Mouse (Mus musculus) heart, embryonic 13.5 days (tissue): ENCODE measurements at regions not wholly inside any gene's neighbourhood (a gene's known extent, or its start where the extent isn't known, plus 50 kb on each side); places are given as distances from the start of the nearest gene placed in this dataset.

Experiments used
- ATAC-seq: fragments of 200-750 bp; cut with Nextera tagmentation; 2 replicates; pipeline ENCODE4 v1.8.0; 2017; ENCODE audit warnings: moderate TSS enrichment; ENCODE audit not compliant: insufficient number of reproducible peaks, low FRiP score, low TSS enrichment; ENCODE audit errors: extremely low read depth
- H3K27ac ChIP-seq: fragments of 300-500 bp; sonication (generic); replicated peaks from 2 replicates; pipeline ENCODE4 v1.5.1; 2015; ENCODE audit warnings: moderate library complexity, mild to moderate bottlenecking, inconsistent platforms
- H3K27me3 ChIP-seq: fragments of 300-500 bp; sonication (generic); replicated peaks from 2 replicates; pipeline ENCODE4 v1.6.1; 2015; ENCODE audit warnings: mild to moderate bottlenecking, inconsistent platforms
- H3K36me3 ChIP-seq: fragments of 300-500 bp; sonication (generic); 2 replicates; pipeline ENCODE4 v1.6.1; 2015; ENCODE audit warnings: mild to moderate bottlenecking, inconsistent platforms
- H3K4me1 ChIP-seq: fragments of 300-500 bp; sonication (generic); 2 replicates; pipeline ENCODE4 v1.6.1; 2015; ENCODE audit warnings: inconsistent platforms
- H3K4me2 ChIP-seq: fragments of 300-500 bp; sonication (generic); 2 replicates; pipeline ENCODE4 v1.6.1; 2015; ENCODE audit warnings: inconsistent platforms, mild to moderate bottlenecking, moderate library complexity
- H3K4me3 ChIP-seq: fragments of 300-500 bp; sonication (generic); 2 replicates; pipeline ENCODE4 v1.5.1; 2015; ENCODE audit warnings: moderate library complexity, mild to moderate bottlenecking, inconsistent platforms
- H3K9ac ChIP-seq: fragments of 300-500 bp; sonication (generic); 2 replicates; pipeline ENCODE4 v1.6.1; 2015; ENCODE audit warnings: inconsistent platforms, mild to moderate bottlenecking, moderate library complexity
- H3K9me3 ChIP-seq: fragments of 300-500 bp; sonication (generic); 2 replicates; pipeline ENCODE4 v1.6.1; 2016; ENCODE audit warnings: inconsistent platforms
- WGBS: fragments of 180-500 bp; shearing (Covaris S2); methylation state at CpG from one replicate; pipeline ENCODE4 v1.1.7; 2015; ENCODE audit warnings: mixed read lengths; 5-methylcytosine and 5-hydroxymethylcytosine counted together

DNA sequence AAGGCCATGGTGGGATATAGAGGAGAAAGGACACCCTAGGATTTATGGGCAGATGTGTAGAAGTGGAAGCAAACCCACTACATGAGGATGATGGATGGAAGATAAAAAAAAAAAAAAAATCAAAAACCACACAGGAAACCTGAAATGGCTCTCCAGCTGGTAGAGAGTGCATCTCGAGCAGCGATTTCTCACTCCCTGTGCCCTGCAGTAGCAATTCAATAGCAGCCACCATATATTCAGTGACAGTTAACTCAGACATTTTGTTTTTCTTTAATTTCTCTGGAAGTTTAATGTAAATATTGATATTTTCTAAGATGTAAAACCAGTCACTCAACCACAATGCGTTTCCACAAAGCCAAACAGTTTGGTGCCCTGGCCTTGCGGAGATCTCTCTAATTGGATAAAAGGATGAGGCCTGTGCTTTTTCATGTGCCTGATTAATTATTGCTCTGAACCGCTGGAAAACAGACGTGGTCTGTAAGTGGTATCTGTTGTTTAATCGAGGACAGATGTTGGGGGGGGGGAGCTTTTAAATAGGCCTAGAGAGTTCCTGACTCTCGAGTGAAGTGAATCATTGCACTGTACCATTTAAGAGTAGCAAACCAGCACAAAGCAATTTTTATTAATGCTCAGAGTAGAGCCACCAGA is 68.0 kb upstream of the Shisa3 start:
- H3K4me3 ChIP-seq = no peak overlapping the region
- peaks cover 6% of the 10 kb centered on the region for H3K4me1 ChIP-seq
- no peak for ATAC-seq
- H3K9ac ChIP-seq = no peak overlapping the region
- WGBS = 67% methylated on average over 8 of the region's 8 CpGs
- no peaks in the 10 kb centered on the region for H3K36me3 ChIP-seq
- H3K9me3 ChIP-seq = no peaks in the 10 kb centered on the region
- no peak overlapping the region for H3K4me2 ChIP-seq
- H3K27ac ChIP-seq = no peak overlapping the region
- H3K27me3 ChIP-seq = no peaks in the 10 kb centered on the region

DNA sequence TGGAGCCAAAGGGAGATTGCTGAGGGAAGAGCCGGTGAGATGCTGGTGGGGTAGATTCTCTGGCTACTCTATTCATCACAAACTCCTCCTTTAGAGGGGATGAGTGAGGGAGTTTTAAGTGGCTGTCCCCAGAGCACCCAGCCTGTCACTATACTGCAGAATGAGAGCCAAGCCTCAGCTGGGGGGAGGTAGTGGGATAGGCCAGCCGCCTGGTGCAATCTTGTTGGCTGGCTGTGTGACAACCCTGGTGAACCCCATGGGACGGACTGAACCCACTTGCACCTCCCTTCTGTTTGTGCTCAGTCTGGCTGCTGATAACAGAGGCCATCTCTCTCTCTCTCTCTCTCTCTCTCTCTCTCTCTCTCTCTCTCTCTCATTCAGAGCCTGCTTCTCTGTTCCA is 65.8 kb upstream of the Shisa3 start:
- WGBS = 32% methylated on average over 3 of the region's 3 CpGs
- H3K9me3 ChIP-seq = no peaks in the 10 kb centered on the region
- no peak overlapping the region for H3K9ac ChIP-seq
- no peak for ATAC-seq
- no peaks in the 10 kb centered on the region for H3K27me3 ChIP-seq
- H3K4me1 ChIP-seq = peaks cover 6% of the 10 kb centered on the region
- H3K27ac ChIP-seq = no peak overlapping the region
- no peak overlapping the region for H3K4me2 ChIP-seq
- H3K4me3 ChIP-seq = no peak overlapping the region
- no peaks in the 10 kb centered on the region for H3K36me3 ChIP-seq

DNA sequence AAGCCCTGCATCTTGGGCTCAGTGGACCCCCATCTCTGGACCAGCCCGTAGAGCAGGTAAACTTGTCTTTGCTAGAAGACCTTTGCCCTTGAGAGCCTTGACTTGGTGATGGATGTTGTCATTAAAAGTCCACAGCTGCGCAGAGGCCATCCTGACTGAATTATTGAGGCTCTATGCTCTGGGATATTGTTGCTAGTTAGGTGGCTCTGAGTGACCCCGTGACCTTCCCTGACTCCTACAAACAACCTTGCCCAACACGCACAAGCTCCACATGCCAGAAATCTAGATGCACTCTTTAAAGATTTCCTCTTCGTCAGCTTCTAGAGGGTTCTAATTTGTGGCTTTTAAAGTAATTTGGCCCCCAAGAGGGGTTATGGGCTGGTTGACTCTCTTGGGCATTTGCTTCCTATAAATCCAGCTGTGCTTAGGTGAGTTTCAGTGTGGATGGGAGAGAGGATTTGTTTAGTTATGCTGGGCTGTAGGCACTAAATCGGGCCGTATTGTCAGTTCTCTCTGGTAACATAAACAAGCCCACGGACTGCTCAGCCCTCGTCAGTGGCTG is 63.6 kb upstream of the Shisa3 start:
- 65% methylated on average over 9 of the region's 9 CpGs for WGBS
- H3K36me3 ChIP-seq = no peaks in the 10 kb centered on the region
- ATAC-seq = no peak
- no peaks in the 10 kb centered on the region for H3K27me3 ChIP-seq
- no peak overlapping the region for H3K27ac ChIP-seq
- H3K9me3 ChIP-seq = no peaks in the 10 kb centered on the region
- no peak overlapping the region for H3K4me3 ChIP-seq
- H3K4me1 ChIP-seq = no peaks in the 10 kb centered on the region
- H3K4me2 ChIP-seq = no peak overlapping the region
- no peak overlapping the region for H3K9ac ChIP-seq

DNA sequence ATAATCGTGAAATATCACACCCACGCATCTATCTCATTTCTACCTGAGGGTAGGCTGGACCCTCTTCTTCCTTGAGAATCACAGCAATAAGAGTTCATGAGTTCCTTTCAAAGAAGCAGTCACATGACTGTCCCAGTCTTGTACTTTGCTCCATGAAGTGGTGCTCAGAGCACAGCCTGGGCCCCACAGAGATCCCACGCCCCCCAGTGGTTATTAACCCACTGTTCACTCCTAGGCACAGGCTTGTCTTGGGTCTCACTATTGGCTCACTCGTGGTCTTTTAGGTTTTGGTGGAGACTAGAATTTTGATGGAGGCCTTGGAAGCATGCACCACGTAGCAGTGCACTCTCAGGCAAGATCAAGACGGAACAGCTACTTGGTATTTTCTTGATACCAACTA is 57.4 kb upstream of the Shisa3 start:
- 85% methylated on average over 6 of the region's 6 CpGs for WGBS
- H3K9me3 ChIP-seq = no peaks in the 10 kb centered on the region
- H3K4me2 ChIP-seq = no peak overlapping the region
- no peaks in the 10 kb centered on the region for H3K27me3 ChIP-seq
- no peak for ATAC-seq
- no peaks in the 10 kb centered on the region for H3K4me1 ChIP-seq
- no peak overlapping the region for H3K9ac ChIP-seq
- H3K36me3 ChIP-seq = no peaks in the 10 kb centered on the region
- no peak overlapping the region for H3K4me3 ChIP-seq
- H3K27ac ChIP-seq = no peak overlapping the region

DNA sequence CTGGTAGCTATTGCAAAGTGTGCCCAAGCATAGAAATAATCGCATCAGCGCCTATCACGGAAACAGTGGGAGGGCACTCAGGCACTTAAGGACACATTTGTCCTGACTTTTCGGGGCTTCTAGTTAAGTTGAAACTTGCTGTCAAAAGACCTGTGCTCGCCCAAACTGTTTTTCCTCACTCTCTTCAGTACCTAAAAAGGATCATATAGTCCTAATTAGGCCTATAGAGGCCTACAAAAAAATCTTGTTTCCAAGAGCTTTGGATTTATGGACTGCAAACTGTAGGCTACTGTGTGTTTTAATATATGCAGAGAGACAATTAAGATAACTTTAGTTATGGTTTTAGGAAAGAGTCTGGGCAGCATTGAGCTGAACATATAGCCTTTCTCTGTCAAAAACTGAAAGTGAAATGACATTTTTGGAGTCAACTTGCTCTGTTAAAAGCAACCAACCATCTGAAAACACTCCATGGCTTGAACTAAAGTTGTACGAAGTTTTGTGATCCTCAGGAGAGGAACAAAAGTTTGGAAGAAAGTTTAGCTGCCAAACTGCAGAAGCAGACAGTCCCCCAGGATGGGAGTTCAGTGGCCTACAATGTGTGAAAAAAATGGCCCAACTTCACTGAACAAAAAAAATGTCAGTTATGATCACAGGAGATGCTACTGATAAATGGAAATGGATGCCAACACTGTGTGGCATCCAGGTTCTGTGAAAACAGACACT is 55.9 kb upstream of the Shisa3 start:
- H3K4me3 ChIP-seq = no peak overlapping the region
- 65% methylated on average over 6 of the region's 6 CpGs for WGBS
- no peaks in the 10 kb centered on the region for H3K9me3 ChIP-seq
- H3K27me3 ChIP-seq = no peaks in the 10 kb centered on the region
- H3K9ac ChIP-seq = no peak overlapping the region
- no peaks in the 10 kb centered on the region for H3K4me1 ChIP-seq
- H3K27ac ChIP-seq = no peak overlapping the region
- no peak for ATAC-seq
- H3K36me3 ChIP-seq = no peaks in the 10 kb centered on the region
- no peak overlapping the region for H3K4me2 ChIP-seq

DNA sequence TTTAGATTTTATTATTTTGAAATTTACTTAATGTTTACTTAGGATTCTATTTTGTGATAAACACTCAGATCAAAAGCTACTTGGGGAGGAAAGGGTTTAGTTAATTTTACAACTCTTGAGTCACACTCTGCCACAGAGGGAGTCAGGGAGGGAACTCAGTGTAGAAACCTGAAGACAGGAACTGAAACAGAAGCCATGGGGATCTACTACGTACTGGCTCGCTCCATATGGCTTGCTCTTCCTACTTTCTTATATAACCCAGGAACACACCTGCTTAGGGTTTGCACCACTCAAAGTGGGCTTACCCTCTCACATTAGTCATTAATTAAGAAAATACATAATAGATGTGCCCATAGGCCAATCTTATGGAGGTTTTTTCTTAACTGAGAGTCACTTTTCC is 54.8 kb upstream of the Shisa3 start:
- no peak overlapping the region for H3K9ac ChIP-seq

More for the DNA sequence above, 54.8 kb upstream of the Shisa3 start:
- H3K4me1 ChIP-seq = no peaks in the 10 kb centered on the region
- H3K9me3 ChIP-seq = no peaks in the 10 kb centered on the region
- H3K4me3 ChIP-seq = no peak overlapping the region
- no peaks in the 10 kb centered on the region for H3K27me3 ChIP-seq
- H3K4me2 ChIP-seq = no peak overlapping the region
- 74% methylated on average over 2 of the region's 2 CpGs for WGBS
- H3K27ac ChIP-seq = no peak overlapping the region
- ATAC-seq = no peak
- no peaks in the 10 kb centered on the region for H3K36me3 ChIP-seq
